Mouse (Mus musculus): Measurements from ENCODE around the gene Cetn4.

Cetn4 gene

DNA sequence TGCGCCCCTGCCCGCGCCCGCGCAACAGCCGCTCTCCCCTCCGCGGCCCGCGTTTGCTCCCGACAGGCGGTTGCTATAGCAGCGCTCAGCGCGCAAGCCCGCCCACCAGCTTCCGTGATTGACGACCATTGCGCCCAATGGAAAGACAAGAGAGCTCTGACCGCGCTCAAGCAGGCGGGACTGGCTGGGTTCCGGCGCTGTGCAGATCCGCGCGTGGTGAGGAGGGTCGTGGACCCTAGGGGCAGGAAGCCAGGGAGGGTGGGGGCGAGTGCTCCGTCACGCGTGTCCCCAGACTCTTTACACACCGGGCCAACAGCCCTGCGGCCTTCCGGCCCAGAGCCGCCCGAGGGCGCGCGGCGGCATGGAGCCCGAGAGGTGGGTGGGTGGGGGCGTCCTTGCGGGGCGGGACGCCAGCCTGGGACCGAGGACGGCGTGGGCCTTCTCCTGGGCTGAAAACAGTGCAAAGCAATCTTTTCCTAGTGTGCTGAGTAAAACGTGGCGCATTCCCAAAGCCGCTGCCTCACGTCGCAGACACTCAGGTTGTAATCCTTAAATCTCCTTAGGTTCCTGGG is at the start of gene Cetn4, which contains the start of gene Bbs12:
TSS of gene Cetn4 (minus strand) at position 339 of the 572 bp plus-strand sequence.
TSS of gene Bbs12 (plus strand) at position 185 of the 572 bp plus-strand sequence.
- DNase-seq = peak; percentile 95 to 97

- no peak for DNase-seq
These were observed 48.2 kb upstream of the Cetn4 start for GRCm38 (mm10) chr3:37360729-37361128.

DNA sequence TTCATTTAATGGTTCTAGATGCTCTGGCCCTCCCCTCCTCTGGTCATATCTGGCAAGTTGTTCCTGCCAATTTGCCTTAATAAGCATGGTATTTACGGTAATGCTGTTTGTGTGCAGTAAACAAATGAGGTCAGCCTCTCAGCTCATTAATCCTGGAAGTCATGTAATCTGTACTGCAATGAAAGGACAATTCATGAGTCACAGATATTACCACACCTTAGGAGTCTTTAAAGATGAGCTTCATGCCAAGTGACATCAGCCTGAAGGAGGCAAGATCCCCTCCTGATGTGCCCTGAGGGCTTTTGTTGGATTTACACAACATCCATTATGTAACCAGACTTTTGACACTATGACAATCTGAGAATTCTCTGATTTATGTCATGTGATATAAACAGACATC is 42.2 kb upstream of the Cetn4 start:
- DNase-seq = no peak

DNA sequence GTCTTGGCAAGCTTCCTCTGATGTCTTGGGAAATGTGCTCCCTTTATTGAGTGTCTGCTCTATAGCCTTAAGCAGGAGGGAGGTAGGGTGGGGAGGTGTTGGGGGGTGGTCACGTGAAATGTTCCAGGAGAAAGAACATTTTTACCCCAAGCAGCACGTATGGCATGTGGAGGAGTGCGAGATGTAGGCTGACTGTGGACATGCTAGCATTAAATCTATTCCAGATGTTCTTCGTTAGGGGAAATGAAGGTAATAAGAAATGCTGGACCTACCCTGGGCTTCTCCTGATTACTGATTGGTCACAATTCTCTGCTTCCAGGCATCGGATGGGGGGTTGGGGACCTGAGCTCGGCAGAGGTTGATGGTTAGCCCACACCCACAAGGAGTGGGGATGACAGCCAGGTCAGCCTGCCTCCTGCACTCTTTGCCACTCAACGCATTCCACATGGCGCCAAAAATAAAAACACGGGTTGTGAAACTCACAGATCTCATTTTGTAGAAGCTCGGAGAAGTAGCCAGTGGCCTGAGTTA is 41.5 kb upstream of the Cetn4 start:
- no peak for DNase-seq

DNA sequence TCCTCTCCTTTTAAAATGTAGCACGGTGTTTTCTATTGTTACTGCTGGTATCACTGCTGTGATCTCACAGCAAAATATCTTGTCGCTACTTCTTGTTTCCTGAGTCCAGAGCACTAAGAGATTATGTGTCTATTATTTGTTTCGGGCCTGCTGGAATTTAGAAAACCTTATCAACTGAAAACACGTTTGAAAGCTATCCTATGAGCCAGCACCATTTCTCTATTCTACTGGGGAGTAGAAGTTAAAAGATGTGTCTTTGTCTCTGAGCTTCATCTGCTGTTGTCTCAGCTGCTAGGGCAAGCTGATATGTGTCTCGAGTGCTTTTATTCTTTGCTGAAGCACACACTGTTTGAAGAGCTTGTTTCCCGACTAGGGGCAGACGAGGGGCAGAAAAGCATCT is 37.9 kb upstream of the Cetn4 start:
- no peak for DNase-seq

GRCm38 (mm10) chr3:37349166-37349548 is 36.6 kb upstream of the Cetn4 start:
- no peak for DNase-seq

GRCm38 (mm10) chr3:37348221-37349165 is 36.0 kb upstream of the Cetn4 start, which contains the start of gene Fgf2:
Gene Fgf2, plus strand, starts transcription at chr3:37348346.
- peak in 1 of 2 experiments; percentile 48 for DNase-seq

GRCm38 (mm10) chr3:37347671-37348070 is 35.2 kb upstream of the Cetn4 start:
- DNase-seq = no peak

DNA sequence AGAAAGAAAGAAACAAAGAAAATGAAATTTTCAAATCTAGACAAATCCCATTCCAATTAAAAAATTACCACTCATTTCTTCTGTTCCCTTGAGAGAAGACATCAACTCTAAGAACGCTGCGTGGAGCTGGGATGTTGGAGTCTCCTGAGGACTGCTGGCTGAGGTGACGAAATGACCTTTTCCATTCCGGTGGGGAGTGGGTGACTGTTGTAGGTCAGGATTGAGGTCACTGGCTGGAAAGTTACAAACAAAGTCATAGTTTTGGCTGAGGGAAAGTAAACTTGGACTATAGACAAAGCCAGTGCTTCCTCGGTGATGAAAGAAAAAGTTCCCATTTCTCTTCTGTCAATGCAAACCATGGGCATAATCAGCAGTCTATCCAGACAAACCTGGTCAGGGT is 30.3 kb upstream of the Cetn4 start:
- no peak for DNase-seq

DNA sequence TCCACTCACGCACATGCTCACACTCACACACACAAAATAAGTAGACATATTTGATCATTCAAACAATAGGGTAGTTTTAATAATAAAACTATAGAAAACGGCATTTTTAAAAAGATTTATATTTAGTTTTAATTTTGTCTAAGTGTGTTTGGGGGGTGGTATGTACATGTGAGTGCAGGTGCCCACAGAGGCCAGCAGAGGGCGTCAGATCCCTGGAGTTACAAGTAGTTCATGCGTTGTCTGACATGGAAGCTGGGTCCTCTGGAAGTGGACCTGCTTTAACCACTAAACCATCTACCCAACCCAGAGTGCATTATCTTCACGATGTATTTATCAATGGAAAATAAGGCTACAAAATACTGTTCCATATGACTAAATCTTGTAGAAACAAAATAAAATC is 28.6 kb upstream of the Cetn4 start:
- DNase-seq = peak in 1 of 2 experiments; percentile 58

DNA sequence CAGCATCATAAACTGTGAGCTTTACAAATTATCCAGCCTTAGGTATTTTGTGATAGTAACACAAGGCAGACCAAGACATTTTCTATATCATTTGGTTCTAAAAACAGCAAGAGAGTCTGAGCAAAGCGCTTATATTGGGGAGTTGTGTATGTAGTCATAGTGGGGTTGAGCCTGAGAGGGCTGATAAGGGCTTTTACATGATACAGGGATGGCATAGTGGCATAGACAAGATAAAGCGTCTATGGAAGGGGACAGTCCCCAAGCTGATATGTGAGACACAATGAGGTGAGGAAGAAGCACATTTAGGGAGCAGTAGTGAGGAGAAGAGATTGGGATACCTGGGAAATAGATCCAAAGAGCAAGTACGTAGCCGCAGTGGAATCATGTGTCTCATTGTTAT is 21.5 kb upstream of the Cetn4 start:
- DNase-seq = no peak

- DNase-seq = no peak
These were observed 19.5 kb upstream of the Cetn4 start for GRCm38 (mm10) chr3:37331999-37332449.

GRCm38 (mm10) chr3:37329963-37330362 is 17.5 kb upstream of the Cetn4 start:
- DNase-seq = no peak

GRCm38 (mm10) chr3:37328489-37328888 is 16.0 kb upstream of the Cetn4 start:
- DNase-seq = no peak

- no peak for DNase-seq
These were observed 14.1 kb upstream of the Cetn4 start for GRCm38 (mm10) chr3:37326627-37327026.

DNA sequence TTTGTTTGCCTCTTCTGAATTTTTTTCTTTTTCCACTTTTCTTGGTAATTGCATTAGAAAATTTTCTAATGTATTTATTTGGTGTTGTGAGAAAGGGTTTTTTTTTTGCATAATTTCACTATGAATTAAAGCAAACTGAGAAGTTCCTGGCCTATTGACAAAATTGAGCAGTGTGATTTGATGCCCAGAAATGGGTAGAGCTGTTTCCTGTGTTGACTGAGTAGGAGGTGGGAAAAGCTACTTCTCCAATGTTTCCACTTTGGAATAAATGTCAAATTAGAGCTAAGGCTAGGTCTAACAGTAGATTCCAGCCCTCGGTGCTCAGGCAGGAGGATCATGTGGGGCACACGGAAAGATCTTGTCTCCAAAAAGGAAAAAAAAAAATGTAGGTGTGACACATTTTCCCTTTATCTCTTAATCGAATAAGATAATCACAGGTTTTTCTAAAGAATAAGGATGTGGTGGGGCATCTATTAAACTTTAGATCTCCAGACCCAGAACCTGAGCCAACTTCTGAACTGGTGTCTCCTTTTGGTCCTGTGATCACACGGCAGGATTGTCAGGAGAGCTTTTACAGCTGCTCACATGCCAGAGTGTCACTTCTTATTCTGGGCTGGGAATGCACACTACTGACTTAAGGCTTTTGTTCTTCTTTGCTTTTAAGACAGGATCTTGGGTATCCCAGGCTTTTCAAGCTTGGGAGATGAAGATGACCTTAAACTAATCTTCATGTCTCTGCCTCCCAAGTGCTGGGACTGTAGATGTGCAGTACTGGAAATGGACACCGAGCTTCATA is 13.0 kb upstream of the Cetn4 start:
- no peak for DNase-seq

- no peak for DNase-seq
These were observed 11.8 kb upstream of the Cetn4 start for GRCm38 (mm10) chr3:37324310-37324709.

GRCm38 (mm10) chr3:37316233-37316632 is 3.7 kb upstream of the Cetn4 start:
- DNase-seq = peak in 1 of 2 experiments; percentile 37

GRCm38 (mm10) chr3:37313371-37313770 is 863 bp upstream of the Cetn4 start:
- DNase-seq = no peak

DNA sequence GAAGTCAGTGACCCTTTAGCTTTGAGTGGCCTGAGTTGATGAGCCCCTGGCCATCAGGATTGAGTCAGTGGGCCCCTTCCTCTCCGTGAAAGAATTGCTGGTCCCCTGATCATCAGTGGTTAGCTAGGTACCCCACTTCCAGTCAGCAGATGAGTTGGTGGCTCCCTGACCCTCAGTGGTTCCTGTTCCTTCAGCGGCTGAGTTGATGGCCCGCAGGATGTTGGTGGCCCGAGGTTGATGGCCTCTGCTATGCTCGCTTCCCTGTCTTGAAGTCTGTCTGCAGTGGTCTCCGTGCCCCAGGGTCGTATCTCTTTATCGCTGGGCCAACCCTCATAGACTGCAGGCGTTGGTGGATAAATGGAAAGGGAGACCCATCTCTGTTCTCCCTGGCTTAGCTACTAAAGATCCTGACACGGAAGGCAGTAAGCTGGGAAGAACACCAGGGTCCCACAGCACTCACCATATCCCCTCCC is 575 bp downstream of the Cetn4 start:
- no peak for DNase-seq

DNA sequence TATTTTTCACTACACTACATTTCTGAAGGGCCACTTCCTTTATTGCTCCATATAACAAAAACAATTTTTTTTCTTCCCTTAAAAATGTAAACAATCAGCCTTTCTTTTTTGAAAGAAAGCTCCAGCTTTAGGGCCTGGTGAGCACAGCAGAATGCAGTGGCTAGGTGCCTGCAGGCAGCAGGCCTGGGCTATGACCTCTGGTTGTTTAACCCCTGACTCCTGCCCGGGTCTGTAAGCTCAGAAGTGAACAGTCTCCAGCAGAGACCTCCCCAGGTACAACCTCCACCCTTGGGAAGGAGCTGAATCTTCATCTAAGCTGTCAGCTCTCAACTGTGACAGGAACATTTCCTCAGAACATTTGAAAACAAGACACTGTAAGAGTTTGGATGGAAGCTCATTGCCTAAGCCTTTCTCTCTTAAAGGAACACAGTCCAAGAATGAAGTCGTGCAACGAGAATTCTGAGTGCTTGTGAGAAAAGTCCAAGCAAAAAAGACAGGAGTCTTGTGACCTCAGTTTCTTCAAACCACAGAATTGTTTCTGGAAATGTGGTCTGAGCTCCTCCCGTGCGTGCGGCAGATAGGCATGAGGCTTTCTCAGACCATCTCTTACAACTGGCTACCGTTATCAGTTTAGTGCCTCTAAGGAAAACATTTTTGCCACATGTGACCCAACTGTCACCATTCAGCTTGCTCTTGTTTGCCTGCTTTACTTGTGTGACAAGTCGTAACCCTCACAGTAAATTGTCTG is 8.9 kb downstream of the Cetn4 start:
- DNase-seq = no peak

- peak; percentile 30 to 75 for DNase-seq
These were observed 9.8 kb downstream of the Cetn4 start for GRCm38 (mm10) chr3:37302685-37303084.
